Mouse (Mus musculus): ENCODE data around the gene Olfr859. TPM values are rescaled to one million over a fixed set of nuclear protein-coding genes. Genes with fewer than 3 reads are reported as not detected.
"Not testable (repeated sequence)": the region's sequence is repeated elsewhere in the genome, so short reads cannot be mapped to it uniquely, and the experiment has no call there.

The Olfr859 gene
- polyA plus RNA-seq (2017; shearing (Covaris generic)), result not detected

DNA sequence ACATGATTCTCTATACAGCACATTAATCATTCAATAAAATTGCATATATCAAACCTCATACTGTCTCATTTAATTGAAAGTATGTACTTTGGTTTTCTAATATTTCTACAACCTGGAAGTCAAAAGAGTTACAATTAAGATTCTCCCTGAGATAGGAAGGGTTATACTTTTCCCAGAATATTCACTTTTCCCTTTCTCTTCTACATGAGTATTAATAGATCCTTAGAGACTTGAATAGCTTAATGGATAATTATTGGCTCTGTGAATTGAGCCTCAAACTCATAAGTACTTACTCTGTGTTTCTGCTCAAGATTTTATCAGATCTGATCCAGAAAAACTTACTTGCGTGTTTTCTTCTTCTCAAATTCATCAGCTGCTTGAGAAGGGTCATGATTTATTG, at the start of gene Olfr859:
Olfr859 (plus strand) TSS at position 301 of the 400 bp plus-strand sequence.
- ATAC-seq, result not testable (repeated sequence)

- no peak for ATAC-seq
Measured at GRCm38 (mm10) chr9:19769136-19769535, 35.6 kb upstream of the Olfr859 start.

- no peak for ATAC-seq
Measured at GRCm38 (mm10) chr9:19769701-19770100, 35.0 kb upstream of the Olfr859 start.

DNA sequence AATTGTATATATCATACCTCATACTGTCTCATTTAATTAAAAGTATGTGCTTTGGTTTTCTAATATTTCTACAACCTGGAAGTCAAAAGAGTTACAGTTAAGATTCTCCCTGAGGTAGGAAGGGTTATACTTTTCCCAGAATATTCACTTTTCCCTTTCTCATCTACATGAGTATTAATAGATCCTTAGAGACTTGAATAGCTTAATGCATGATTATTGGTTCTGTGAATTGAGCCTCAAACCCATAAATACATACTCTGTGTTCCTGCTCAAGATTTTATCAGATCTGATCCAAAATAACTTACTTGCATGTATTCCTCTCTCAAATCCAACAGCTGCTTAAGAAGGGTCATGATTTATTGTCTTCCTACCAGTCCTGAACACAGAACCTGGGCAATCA, 24.7 kb upstream of the Olfr859 start, which contains the start of gene Olfr58:
Olfr58 (plus strand) TSS at position 301 of the 400 bp plus-strand sequence.
- no peak for ATAC-seq

DNA sequence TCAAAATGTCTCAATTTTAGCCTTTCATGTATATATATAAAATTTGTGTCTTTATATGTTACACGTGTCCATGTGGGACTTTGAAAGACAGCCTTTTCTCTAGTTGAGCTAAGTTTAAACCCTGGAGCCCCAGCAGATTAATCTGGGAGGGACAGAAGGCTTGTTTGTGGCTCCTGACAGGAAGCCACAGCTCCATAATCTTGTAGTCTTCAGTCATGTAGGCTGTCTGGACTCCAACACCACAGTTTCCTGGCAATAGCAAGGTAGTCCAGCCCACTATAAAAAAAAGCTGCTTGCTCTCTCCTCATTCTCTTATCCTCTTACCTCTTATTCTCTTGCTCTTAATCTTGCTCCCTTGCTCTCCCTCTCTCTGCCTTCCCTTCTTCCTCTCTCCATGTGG, 1.7 kb upstream of the Olfr859 start:
- no peak for ATAC-seq

DNA sequence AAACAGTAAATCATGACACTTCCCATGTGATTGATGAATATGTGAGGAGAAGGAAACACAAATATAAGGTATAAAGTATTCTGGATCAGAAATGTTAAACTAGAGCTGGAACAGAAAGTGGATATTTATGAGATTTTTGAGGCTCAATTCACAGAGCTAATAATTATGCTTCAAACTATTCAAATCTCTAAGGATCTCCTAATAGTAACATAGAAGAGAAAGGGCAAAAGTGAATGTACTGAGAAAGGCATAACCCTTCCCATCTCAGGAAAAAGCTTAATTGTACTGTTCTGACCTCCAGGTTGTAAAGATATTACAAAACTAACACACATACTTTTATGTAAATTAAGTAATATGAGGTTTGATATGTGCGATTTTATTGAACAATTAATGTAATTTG, 44.9 kb downstream of the Olfr859 start, which contains the start of gene Olfr860:
Olfr860 (minus strand) TSS at position 101 of the 400 bp plus-strand sequence.
- ATAC-seq, result no peak

Other genes starting within 250 kb of the Olfr859 start
- gene Olfr854, start 237.5 kb upstream of the Olfr859 start, polyA plus RNA-seq (2017; shearing (Covaris generic)), result not detected
- gene Olfr855, start 222.3 kb upstream of the Olfr859 start, polyA plus RNA-seq (2017; shearing (Covaris generic)), result not detected
- gene Zfp317, start 182.8 kb upstream of the Olfr859 start, polyA plus RNA-seq (2017; shearing (Covaris generic)), result 10 to 100 TPM; 37.1 to 39.2 TPM
- gene Olfr857, start 95.5 kb upstream of the Olfr859 start, polyA plus RNA-seq (2017; shearing (Covaris generic)), result not detected
- gene Olfr58, start 24.6 kb upstream of the Olfr859 start, polyA plus RNA-seq (2017; shearing (Covaris generic)), result not detected
- not detected for gene Olfr860, start 44.8 kb downstream of the Olfr859 start, polyA plus RNA-seq (2017; shearing (Covaris generic))
- gene Olfr862, start 83.1 kb downstream of the Olfr859 start, polyA plus RNA-seq (2017; shearing (Covaris generic)), result not detected
- 1 to 10 TPM; 1.3 to 2.6 TPM for gene Olfr77, start 112.0 kb downstream of the Olfr859 start, polyA plus RNA-seq (2017; shearing (Covaris generic))
- gene Olfr866, start 223.1 kb downstream of the Olfr859 start, polyA plus RNA-seq (2017; shearing (Covaris generic)), result not detected